11 mouse cellular contexts compared by ENCODE assay signal in genomic region chr1:20935106-20935505, GRCm38 (mm10). TPM values are rescaled to one million over a fixed set of nuclear protein-coding genes. Genes with fewer than 3 reads are reported as not detected.
DNase-seq lines count a peak whose midpoint lies in the region; ATAC-seq and TF ChIP-seq lines count a peak whose summit lies in the region.
"Had no signal": no experiment of that assay in that cellular context is flagged by ENCODE, and none has a peak within 500 bp of the region (broad histone marks: within the 10 kb centered on the region; RNA-seq: fewer than 3 reads in every experiment).

No protein-coding gene starts in this region.

- H3K36me3 ChIP-seq in forebrain, embryonic 15.5 days = 0 out of 2 replicates have a peak, but pooled peaks cover 9% of the 10 kb centered on the region
- H3K36me3 ChIP-seq in forebrain, embryonic 12.5 days (replicated peaks) = peaks cover 11% of the 10 kb centered on the region
- H3K36me3 ChIP-seq in stomach, postnatal 0 days (ENCODE audit: control insufficient read depth, insufficient read depth, low read length) = no peaks in the 10 kb centered on the region; the same call in 1 of the 2 replicates
- peaks cover 2% of the 10 kb centered on the region; the same call in 1 of the 2 replicates for H3K36me3 ChIP-seq in midbrain, embryonic 11.5 days (ENCODE audit: control insufficient read depth, insufficient read depth, low read length)

- H3K4me1 ChIP-seq in forebrain, embryonic 15.5 days = no peaks in the 10 kb centered on the region
- no peaks in the 10 kb centered on the region for H3K4me1 ChIP-seq in forebrain, embryonic 12.5 days
- no peaks in the 10 kb centered on the region for H3K4me1 ChIP-seq in stomach, postnatal 0 days (replicated peaks; ENCODE audit: control insufficient read depth, insufficient read depth)
- H3K4me1 ChIP-seq in midbrain, embryonic 11.5 days (ENCODE audit: control insufficient read depth, insufficient read depth, low read length) = no peaks in the 10 kb centered on the region
- H3K4me1 ChIP-seq: megakaryocyte, embryonic 14.5 days had no signal

- TF ChIP-seq EP300 in stomach, postnatal 0 days (optimal IDR thresholded peaks at IDR 0.05) = no peak

- no peak overlapping the region for H3K9ac ChIP-seq in forebrain, embryonic 15.5 days (replicated peaks)
- no peak overlapping the region for H3K9ac ChIP-seq in forebrain, embryonic 12.5 days
- no peak overlapping the region for H3K9ac ChIP-seq in stomach, postnatal 0 days (ENCODE audit: low read length)
- no peak overlapping the region for H3K9ac ChIP-seq in midbrain, embryonic 11.5 days (ENCODE audit: low read length)

- ATAC-seq in forebrain, embryonic 15.5 days (replicated peaks) = peak; percentile 37; the same call in 1 of the 2 replicates
- no peak for ATAC-seq in forebrain, embryonic 12.5 days (ENCODE audit: low FRiP score)
- no peak for ATAC-seq in stomach, postnatal 0 days (ENCODE audit: low FRiP score, low TSS enrichment)
- ATAC-seq in midbrain, embryonic 11.5 days (ENCODE audit: low FRiP score) = no peak
- ATAC-seq: intestine, postnatal 0 days had no signal

- no peak overlapping the region for H3K4me2 ChIP-seq in forebrain, embryonic 15.5 days (replicated peaks)
- H3K4me2 ChIP-seq in forebrain, embryonic 12.5 days = no peak overlapping the region
- H3K4me2 ChIP-seq in stomach, postnatal 0 days (replicated peaks; ENCODE audit: low read depth) = no peak overlapping the region
- H3K4me2 ChIP-seq in midbrain, embryonic 11.5 days = no peak overlapping the region

- 72% methylated on average over 22 of the region's 22 CpGs for WGBS in forebrain, embryonic 15.5 days
- WGBS in forebrain, embryonic 12.5 days = 93% methylated on average over 22 of the region's 22 CpGs
- WGBS in stomach, postnatal 0 days = 76% methylated on average over 22 of the region's 22 CpGs
- 92% methylated on average over 22 of the region's 22 CpGs for WGBS in midbrain, embryonic 11.5 days

- H3K27ac ChIP-seq in forebrain, embryonic 15.5 days (replicated peaks) = no peak overlapping the region
- no peak overlapping the region for H3K27ac ChIP-seq in forebrain, embryonic 12.5 days
- no peak overlapping the region for H3K27ac ChIP-seq in stomach, postnatal 0 days (replicated peaks)
- no peak overlapping the region for H3K27ac ChIP-seq in midbrain, embryonic 11.5 days (ENCODE audit: low read depth, low read length)

- no peak overlapping the region for H3K4me3 ChIP-seq in forebrain, embryonic 15.5 days
- H3K4me3 ChIP-seq in forebrain, embryonic 12.5 days (replicated peaks) = no peak overlapping the region
- H3K4me3 ChIP-seq in stomach, postnatal 0 days (ENCODE audit: low read depth, low read length) = no peak overlapping the region
- no peak overlapping the region for H3K4me3 ChIP-seq in midbrain, embryonic 11.5 days (ENCODE audit: low read depth, low read length)
- H3K4me3 ChIP-seq: megakaryocyte, embryonic 14.5 days had no signal

- no peaks in the 10 kb centered on the region for H3K27me3 ChIP-seq in forebrain, embryonic 15.5 days
- no peaks in the 10 kb centered on the region for H3K27me3 ChIP-seq in forebrain, embryonic 12.5 days
- H3K27me3 ChIP-seq in stomach, postnatal 0 days (ENCODE audit: control insufficient read depth, insufficient read depth, low read length) = no peaks in the 10 kb centered on the region
- no peaks in the 10 kb centered on the region for H3K27me3 ChIP-seq in midbrain, embryonic 11.5 days (ENCODE audit: control insufficient read depth, insufficient read depth, low read length)
- H3K27me3 ChIP-seq: megakaryocyte, embryonic 14.5 days had no signal

- TF ChIP-seq CTCF in stomach, postnatal 0 days (IDR thresholded peaks at IDR 0.05; ENCODE audit: low read depth) = no peak

- no peaks in the 10 kb centered on the region for H3K9me3 ChIP-seq in forebrain, embryonic 15.5 days
- no peaks in the 10 kb centered on the region for H3K9me3 ChIP-seq in forebrain, embryonic 12.5 days
- H3K9me3 ChIP-seq in stomach, postnatal 0 days (ENCODE audit: control insufficient read depth, low read length) = no peaks in the 10 kb centered on the region
- H3K9me3 ChIP-seq in midbrain, embryonic 11.5 days (ENCODE audit: control insufficient read depth, low read length) = no peaks in the 10 kb centered on the region
- H3K9me3 ChIP-seq: megakaryocyte, embryonic 14.5 days had no signal

- peak; percentile 13 to 29 for DNase-seq in spleen, postnatal 36 days (ENCODE audit: low spot score in 2 of 2)
- DNase-seq in spleen, adult 18-20 months = no peak
- DNase-seq in heart, adult 8-10 months (ENCODE audit: low spot score) = peak; percentile 34
- DNase-seq in stomach, postnatal 0 days (ENCODE audit: low spot score) = no peak
- DNase-seq in midbrain, embryonic 11.5 days (ENCODE audit: low spot score, missing footprints) = no peak
- no peak for DNase-seq in urinary bladder, postnatal 36 days (ENCODE audit: low spot score in 2 of 2)
- DNase-seq: thymus, postnatal 14 days had no signal

RNA-seq across cellular contexts. Expression of gene Efhc1, which starts 16.3 kb away (rescaled TPM):
- polyA plus RNA-seq in forebrain, embryonic 15.5 days (2015; fragmentation: Nextera tagmentation; extraction: Ambion mirVana) = 1.3 and 2.0 TPM in 2 replicates
- polyA plus RNA-seq in forebrain, embryonic 12.5 days (2016; fragmentation: Nextera tagmentation; extraction: Ambion mirVana) = 2.0 and 2.9 TPM in 2 replicates
- under 1 TPM; 0.27 to 0.87 (median 0.50) TPM for total RNA-seq in heart, adult 8-10 months (2022)
- polyA plus RNA-seq in stomach, postnatal 0 days (2015; fragmentation: Nextera tagmentation; extraction: Ambion mirVana) = 1.5 and 1.7 TPM in 2 replicates
- 2.5 and 2.6 TPM in 2 replicates for polyA plus RNA-seq in midbrain, embryonic 11.5 days (2014; fragmentation: Nextera tagmentation; extraction: Ambion mirVana)

RNA-seq across cellular contexts. Expression of gene Paqr8, which starts 44.7 kb away (rescaled TPM):
- 22.5 and 23.1 TPM in 2 replicates for polyA plus RNA-seq in forebrain, embryonic 15.5 days (2015; fragmentation: Nextera tagmentation; extraction: Ambion mirVana)
- 11.6 and 14.0 TPM in 2 replicates for polyA plus RNA-seq in forebrain, embryonic 12.5 days (2016; fragmentation: Nextera tagmentation; extraction: Ambion mirVana)
- 1 to 10 TPM; 1.2 to 1.8 (median 1.5) TPM for total RNA-seq in heart, adult 8-10 months (2022)
- 10.5 and 12.1 TPM in 2 replicates for polyA plus RNA-seq in stomach, postnatal 0 days (2015; fragmentation: Nextera tagmentation; extraction: Ambion mirVana)
- polyA plus RNA-seq in midbrain, embryonic 11.5 days (2014; fragmentation: Nextera tagmentation; extraction: Ambion mirVana) = 7.2 and 7.7 TPM in 2 replicates

Comparison
In these comparisons a context has a peak if more than half of its experiments do, and no peak if none do; other contexts are left out.
1. DNase-seq: peak in spleen, postnatal 36 days (2 of 2) and heart, adult 8-10 months (single experiment); none in spleen, adult 18-20 months (0 of 2), stomach, postnatal 0 days (single experiment), midbrain, embryonic 11.5 days (single experiment) and urinary bladder, postnatal 36 days (0 of 2).